Mouse (Mus musculus): ENCODE measurements around the gene Kcns3.
"Not testable (repeated sequence)": the region's sequence is repeated elsewhere in the genome, so short reads cannot be mapped to it uniquely, and the experiment has no call there.

- not testable (repeated sequence) for TF ChIP-seq POLR2A (IDR thresholded peaks at IDR 0.05; ENCODE audit: borderline replicate concordance, control insufficient read depth, low read depth, low read length); CTCF (IDR thresholded peaks at IDR 0.05; ENCODE audit: control insufficient read depth, insufficient read depth, low read length)
These were observed 98.2 kb downstream of the Kcns3 start for GRCm38 (mm10) chr12:11052676-11053075.

Measured in bone marrow, adult 2 months (tissue).